Comparison of ENCODE assay signal across 10 mouse cellular contexts in the genomic region with DNA sequence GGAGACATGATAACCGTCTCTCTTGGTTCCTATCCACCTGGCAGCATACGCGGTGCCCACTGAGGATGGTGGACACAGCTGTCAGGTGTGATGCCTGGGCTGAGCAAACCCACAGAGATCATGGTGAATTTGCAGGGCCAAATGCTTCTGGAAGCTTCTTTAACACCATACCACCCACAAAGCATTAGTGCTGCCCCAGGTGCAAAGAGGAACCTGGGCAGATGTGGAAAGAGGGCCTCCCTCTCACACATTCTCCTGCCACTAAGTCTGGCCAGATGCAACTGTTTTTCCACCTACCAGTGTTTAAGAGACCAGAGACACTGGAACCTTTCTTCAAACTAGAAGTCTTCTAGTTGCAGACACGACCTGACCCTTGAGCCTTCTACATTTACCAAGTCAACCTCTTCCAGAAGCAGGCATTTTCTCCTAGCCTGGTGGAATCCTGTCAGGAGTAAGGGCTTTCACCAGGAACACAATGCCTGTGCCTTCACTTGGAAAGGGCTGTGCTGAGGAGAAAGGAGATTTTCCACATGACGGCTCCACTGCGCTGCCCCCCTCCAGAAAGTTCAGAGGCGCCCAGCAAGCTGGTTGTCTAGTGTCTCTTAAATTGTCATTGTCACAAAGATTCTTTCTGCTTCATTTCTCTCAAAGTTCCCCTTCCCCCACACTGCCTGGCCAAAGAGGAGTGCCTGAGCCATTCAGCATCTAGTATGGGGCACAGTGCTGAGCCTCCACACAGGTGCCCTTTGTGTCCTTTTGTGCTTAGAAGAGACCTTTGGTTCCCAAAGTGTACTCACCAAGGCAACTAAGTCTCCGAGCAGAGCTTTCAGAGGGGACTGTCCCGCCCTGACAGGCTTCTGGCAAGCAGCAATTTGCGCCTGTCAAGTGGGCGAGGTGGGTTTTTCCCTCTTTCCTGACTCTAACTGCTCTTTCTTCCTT. TPM values are rescaled to one million over a fixed set of nuclear protein-coding genes. Genes with fewer than 3 reads are reported as not detected.
A peak's percentile ranks its signal among the peaks of the same experiment; 100 is the strongest.
DNase-seq lines count a peak whose midpoint lies in the region; ATAC-seq and TF ChIP-seq lines count a peak whose summit lies in the region.
"Had no signal": no experiment of that assay in that cellular context is flagged by ENCODE, and none has a peak within 500 bp of the region (broad histone marks: within the 10 kb centered on the region; RNA-seq: fewer than 3 reads in every experiment).

No protein-coding gene starts in this region.

- intact Hi-C loops in left cerebral cortex, adult 2 months (cut with DNase I), result no loop called here

- peak; percentile 93 for DNase-seq in midbrain, embryonic 11.5 days (ENCODE audit: low spot score, missing footprints)
- DNase-seq in midbrain, postnatal 0 days (ENCODE audit: low spot score), result no peak
- DNase-seq in embryo, embryonic 10 days (ENCODE audit: low spot score), result peak; percentile 79
- peak; percentile 19 to 29 for DNase-seq in thymus, postnatal 10 days (ENCODE audit: low spot score in 2 of 2)
- DNase-seq in ovary, postnatal 36 days (ENCODE audit: low spot score), result no peak
- no peak for DNase-seq in left cerebral cortex, adult 2 months (ENCODE audit: extremely low spot score in 1 of 2, low spot score in 2 of 2)
- no peak for DNase-seq in urinary bladder, adult 2 months (ENCODE audit: low spot score)
- DNase-seq: heart, postnatal 36 days had no signal

- WGBS in midbrain, embryonic 11.5 days, result 34% methylated on average over 11 of the region's 11 CpGs
- 51% methylated on average over 11 of the region's 11 CpGs for WGBS in midbrain, postnatal 0 days
- 65% methylated on average over 11 of the region's 11 CpGs for WGBS in kidney, embryonic 15.5 days

- ATAC-seq in midbrain, embryonic 11.5 days (ENCODE audit: low FRiP score), result peak; percentile 92
- ATAC-seq in midbrain, postnatal 0 days (ENCODE audit: low FRiP score), result no peak
- peak; percentile 75 for ATAC-seq in kidney, embryonic 15.5 days (replicated peaks; ENCODE audit: low FRiP score)

- no peak overlapping the region for H3K9ac ChIP-seq in midbrain, embryonic 11.5 days (ENCODE audit: low read length)
- H3K9ac ChIP-seq in midbrain, postnatal 0 days (replicated peaks; ENCODE audit: low read length, poor library complexity, severe bottlenecking), result no peak overlapping the region
- H3K9ac ChIP-seq in kidney, embryonic 15.5 days, result no peak overlapping the region

- H3K36me3 ChIP-seq in midbrain, embryonic 11.5 days (ENCODE audit: control insufficient read depth, insufficient read depth, low read length), result no peaks in the 10 kb centered on the region
- no peaks in the 10 kb centered on the region for H3K36me3 ChIP-seq in midbrain, postnatal 0 days (ENCODE audit: insufficient read depth, low read length)
- H3K36me3 ChIP-seq in kidney, embryonic 15.5 days, result no peaks in the 10 kb centered on the region
- H3K36me3 ChIP-seq: G1E had no signal

- no peak overlapping the region; the same call in 1 of the 2 replicates for H3K4me2 ChIP-seq in midbrain, embryonic 11.5 days
- no peak overlapping the region for H3K4me2 ChIP-seq in midbrain, postnatal 0 days (ENCODE audit: low read depth, low read length, poor library complexity, severe bottlenecking)
- no peak overlapping the region for H3K4me2 ChIP-seq in kidney, embryonic 15.5 days

- no peaks in the 10 kb centered on the region for H3K27me3 ChIP-seq in midbrain, embryonic 11.5 days (ENCODE audit: control insufficient read depth, insufficient read depth, low read length)
- H3K27me3 ChIP-seq in midbrain, postnatal 0 days (ENCODE audit: insufficient read depth, low read length), result no peaks in the 10 kb centered on the region
- no peaks in the 10 kb centered on the region for H3K27me3 ChIP-seq in kidney, embryonic 15.5 days

- H3K27ac ChIP-seq in midbrain, embryonic 11.5 days (ENCODE audit: low read depth, low read length), result peak overlapping the region; percentile 26; the same call in 1 of the 2 replicates
- no peak overlapping the region for H3K27ac ChIP-seq in midbrain, postnatal 0 days (ENCODE audit: low read depth, low read length)
- H3K27ac ChIP-seq in kidney, embryonic 15.5 days, result peak overlapping the region; percentile 78
- no peak overlapping the region for H3K27ac ChIP-seq in left cerebral cortex, adult 2 months

- TF ChIP-seq CTCF in midbrain, postnatal 0 days (IDR thresholded peaks at IDR 0.05), result no peak
- TF ChIP-seq CTCF in left cerebral cortex, adult 2 months (IDR thresholded peaks at IDR 0.05), result no peak

- H3K9me3 ChIP-seq in midbrain, embryonic 11.5 days (ENCODE audit: control insufficient read depth, low read length), result no peaks in the 10 kb centered on the region
- H3K9me3 ChIP-seq in midbrain, postnatal 0 days (ENCODE audit: low read length), result no peaks in the 10 kb centered on the region
- H3K9me3 ChIP-seq in kidney, embryonic 15.5 days (replicated peaks), result no peaks in the 10 kb centered on the region
- H3K9me3 ChIP-seq: G1E had no signal

- peaks cover 13% of the 10 kb centered on the region for H3K4me1 ChIP-seq in midbrain, embryonic 11.5 days (ENCODE audit: control insufficient read depth, insufficient read depth, low read length)
- H3K4me1 ChIP-seq in midbrain, postnatal 0 days (ENCODE audit: insufficient read depth, low read length), result no peaks in the 10 kb centered on the region
- H3K4me1 ChIP-seq in kidney, embryonic 15.5 days, result peaks cover 54% of the 10 kb centered on the region

- no peak overlapping the region for H3K4me3 ChIP-seq in midbrain, embryonic 11.5 days (ENCODE audit: low read depth, low read length)
- no peak overlapping the region for H3K4me3 ChIP-seq in midbrain, postnatal 0 days (ENCODE audit: low read depth, low read length)
- no peak overlapping the region for H3K4me3 ChIP-seq in kidney, embryonic 15.5 days (replicated peaks)
- H3K4me3 ChIP-seq in left cerebral cortex, adult 2 months, result no peak overlapping the region

RNA-seq across cellular contexts. Expression of gene Bcl2l11, which starts 34.1 kb away (rescaled TPM):
- 15.1 and 16.9 TPM in 2 replicates for polyA plus RNA-seq in midbrain, embryonic 11.5 days (2014; fragmentation: Nextera tagmentation; extraction: Ambion mirVana)
- 6.5 and 13.1 TPM in 2 replicates for total RNA-seq in midbrain, postnatal 0 days (2014; rRNA removed)
- 3.7 and 5.1 TPM in 2 replicates for polyA plus RNA-seq in midbrain, postnatal 0 days (2015; fragmentation: Nextera tagmentation; extraction: Ambion mirVana)
- polyA plus RNA-seq in kidney, embryonic 15.5 days (2015; fragmentation: Nextera tagmentation; extraction: Ambion mirVana), result 28.7 and 29.8 TPM in 2 replicates
- total RNA-seq in left cerebral cortex, adult 2 months (2021), result 1 to 10 TPM; 8.4 to 9.1 TPM
- polyA plus RNA-seq in urinary bladder, adult 2 months (2012; rRNA removed), result 13.4 and 14.4 TPM in 2 replicates

Comparison
In these comparisons a context has a peak if more than half of its experiments do, and no peak if none do; other contexts are left out.
1. DNase-seq: peak in midbrain, embryonic 11.5 days (single experiment), embryo, embryonic 10 days (single experiment) and thymus, postnatal 10 days (2 of 2); none in midbrain, postnatal 0 days (single experiment), ovary, postnatal 36 days (single experiment), left cerebral cortex, adult 2 months (0 of 2) and urinary bladder, adult 2 months (single experiment).
2. H3K27ac ChIP-seq: peak in midbrain, embryonic 11.5 days (single experiment) and kidney, embryonic 15.5 days (single experiment); none in midbrain, postnatal 0 days (single experiment) and left cerebral cortex, adult 2 months (single experiment).